ENCODE assay signal across 8 mouse cellular contexts in genomic region chr6:87980374-87981029, GRCm38 (mm10). TPM values are rescaled to one million over a fixed set of nuclear protein-coding genes. Genes with fewer than 3 reads are reported as not detected.
DNase-seq lines count a peak whose midpoint lies in the region; ATAC-seq and TF ChIP-seq lines count a peak whose summit lies in the region.

No protein-coding gene starts in this region.

- peak overlapping the region; percentile 86 for H3K9ac ChIP-seq in ES-E14 (ENCODE audit: insufficient read depth, low read depth, low read length, poor library complexity, severe bottlenecking)
- peak overlapping the region; percentile 97 for H3K9ac ChIP-seq in hindbrain, embryonic 12.5 days

- no peak for TF ChIP-seq POLR2A in bone marrow macrophage, adult 2 months (IDR thresholded peaks at IDR 0.05; ENCODE audit: borderline replicate concordance, low read depth, low read length)

- ATAC-seq in hindbrain, embryonic 12.5 days (ENCODE audit: low FRiP score) = peak; percentile 86
- no peak for ATAC-seq in activated CD4-positive, CD25-positive, alpha-beta regulatory T cell, adult 4 months

- H3K4me2 ChIP-seq in hindbrain, embryonic 12.5 days (replicated peaks) = peak overlapping the region; percentile 80

- under 1% methylated on average over 66 of the region's 66 CpGs for WGBS in forebrain, embryonic 10.5 days
- under 1% methylated on average over 66 of the region's 66 CpGs for WGBS in hindbrain, embryonic 12.5 days

- in situ Hi-C loops in ES-E14 (cut with MboI; ENCODE audit: low sequenced_read_pairs in 2 of 2, unreplicated experiment in 2 of 2) = no loop called here

- TF ChIP-seq CTCF in bone marrow macrophage, adult 2 months (IDR thresholded peaks at IDR 0.05; ENCODE audit: low read depth, low read length) = no peak

- DNase-seq in ES-E14 (ENCODE audit: low read depth, low spot score) = peak; percentile 78
- DNase-seq in forebrain, embryonic 10.5 days (ENCODE audit: extremely low spot score, low spot score) = peak; percentile 92
- peak; percentile 80 to 93 for DNase-seq in left cerebral cortex, postnatal 10 days (ENCODE audit: extremely low spot score in 1 of 2, low spot score in 2 of 2)
- peak; percentile 88 for DNase-seq in right cerebral cortex, postnatal 25 days

- H3K9me3 ChIP-seq in ES-E14 (ENCODE audit: control insufficient read depth, insufficient read depth, low read depth, low read length) = no peaks in the 10 kb centered on the region
- H3K9me3 ChIP-seq in forebrain, embryonic 10.5 days = no peaks in the 10 kb centered on the region
- no peaks in the 10 kb centered on the region for H3K9me3 ChIP-seq in hindbrain, embryonic 12.5 days (replicated peaks)
- H3K9me3 ChIP-seq in megakaryocyte, embryonic 14.5 days = peaks cover 17% of the 10 kb centered on the region

- no peaks in the 10 kb centered on the region for H3K27me3 ChIP-seq in forebrain, embryonic 10.5 days (ENCODE audit: poor library complexity, severe bottlenecking)
- H3K27me3 ChIP-seq in hindbrain, embryonic 12.5 days = no peaks in the 10 kb centered on the region
- H3K27me3 ChIP-seq in megakaryocyte, embryonic 14.5 days (replicated peaks) = peaks cover 75% of the 10 kb centered on the region

- intact Hi-C loops in left cerebral cortex, postnatal 10 days (cut with DNase I) = loop anchor here (5.0 kb wide), 1 partner anchor 68 kb away; the partner anchor contains the start of gene Hmces

- H3K36me3 ChIP-seq in ES-E14 (ENCODE audit: control insufficient read depth, insufficient read depth, low read length, poor library complexity, severe bottlenecking) = peaks cover 5% of the 10 kb centered on the region; the same call in 1 of the 2 replicates
- peaks cover 36% of the 10 kb centered on the region for H3K36me3 ChIP-seq in forebrain, embryonic 10.5 days (replicated peaks)
- peaks cover 18% of the 10 kb centered on the region for H3K36me3 ChIP-seq in hindbrain, embryonic 12.5 days
- H3K36me3 ChIP-seq in megakaryocyte, embryonic 14.5 days (replicated peaks; ENCODE audit: low read length) = no peaks in the 10 kb centered on the region

- peaks cover 0 to 7% of the 10 kb centered on the region in 2 experiments; a peak in 1 of 4 replicates for H3K4me1 ChIP-seq in ES-E14 (ENCODE audit: control insufficient read depth in 2 of 2, insufficient read depth in 2 of 2, low read length in 2 of 2, poor library complexity in 1 of 2)
- H3K4me1 ChIP-seq in bone marrow macrophage, adult 2 months (ENCODE audit: control insufficient read depth, insufficient read depth, low read length) = no peaks in the 10 kb centered on the region
- H3K4me1 ChIP-seq in forebrain, embryonic 10.5 days = peaks cover 23% of the 10 kb centered on the region
- H3K4me1 ChIP-seq in hindbrain, embryonic 12.5 days = peaks cover 20% of the 10 kb centered on the region
- peaks cover 27% of the 10 kb centered on the region for H3K4me1 ChIP-seq in megakaryocyte, embryonic 14.5 days

- H3K27ac ChIP-seq in ES-E14 (ENCODE audit: insufficient read depth, low read depth, low read length, poor library complexity, severe bottlenecking) = 0 out of 2 replicates have a peak overlapping the region, but pooled peaks have one; percentile 20
- H3K27ac ChIP-seq in bone marrow macrophage, adult 2 months (ENCODE audit: insufficient read depth, low read depth, low read length) = no peak overlapping the region
- peak overlapping the region; percentile 99 for H3K27ac ChIP-seq in forebrain, embryonic 10.5 days
- H3K27ac ChIP-seq in hindbrain, embryonic 12.5 days = peak overlapping the region; percentile 95

- H3K4me3 ChIP-seq in ES-E14 (ENCODE audit: insufficient read depth in 1 of 2, low read depth in 1 of 2, low read length in 2 of 2, poor library complexity in 1 of 2, severe bottlenecking in 1 of 2) = peak overlapping the region; percentile 91 to 93
- peak overlapping the region; percentile 49 for H3K4me3 ChIP-seq in bone marrow macrophage, adult 2 months (ENCODE audit: insufficient read depth, low read length)
- peak overlapping the region; percentile 97 for H3K4me3 ChIP-seq in forebrain, embryonic 10.5 days
- peak overlapping the region; percentile 99 for H3K4me3 ChIP-seq in hindbrain, embryonic 12.5 days
- peak overlapping the region; percentile 91 for H3K4me3 ChIP-seq in megakaryocyte, embryonic 14.5 days (replicated peaks)

TF ChIP-seq in ES-E14, 5 proteins besides CTCF, POLR2A, EP300 and RAD21:
- TF ChIP-seq MAFK (IDR thresholded peaks at IDR 0.05; ENCODE audit: insufficient read depth, low read depth, low read length) = no peak
- no peak for TF ChIP-seq CHD2 (IDR thresholded peaks at IDR 0.05; ENCODE audit: low read depth, low read length)
- TF ChIP-seq ZNF384 (IDR thresholded peaks at IDR 0.05; ENCODE audit: low read depth, low read length) = no peak
- no peak for TF ChIP-seq ZC3H11A (IDR thresholded peaks at IDR 0.05; ENCODE audit: borderline replicate concordance, low read depth, low read length)
- TF ChIP-seq HCFC1 (IDR thresholded peaks at IDR 0.05; ENCODE audit: borderline replicate concordance, insufficient read depth, low read length) = 0 out of 2 replicates have a peak, but pooled peaks have one; percentile 26

RNA-seq across cellular contexts. Expression of gene H1fx, which starts 0.9 kb away (rescaled TPM):
- total RNA-seq in ES-E14 (2012; rRNA removed) = 13.6 and 14.0 TPM in 2 replicates
- 0.91 and 1.1 TPM in 2 replicates for polyA plus RNA-seq in bone marrow macrophage, adult 2 months (2012; ENCODE audit: insufficient read depth, insufficient read length, missing spikeins)
- polyA plus RNA-seq in forebrain, embryonic 10.5 days (2016; fragmentation: Nextera tagmentation; extraction: Ambion mirVana) = 20.1 and 20.3 TPM in 2 replicates
- 108 and 109 TPM in 2 replicates for polyA plus RNA-seq in hindbrain, embryonic 12.5 days (2016; fragmentation: Nextera tagmentation; extraction: Ambion mirVana)
- 10 to 100 TPM; 70.6 to 73.5 TPM for total RNA-seq in left cerebral cortex, postnatal 10 days (2021)
- 13.7 and 33.8 TPM in 2 replicates for polyA plus RNA-seq in megakaryocyte, embryonic 14.5 days (2012; ENCODE audit: insufficient read depth, low replicate concordance)
- polyA plus RNA-seq in activated CD4-positive, CD25-positive, alpha-beta regulatory T cell, adult 4 months (2017; shearing (Covaris generic)) = not detected

Comparison
In these comparisons a context has a peak if more than half of its experiments do, and no peak if none do; other contexts are left out.
1. H3K4me3 ChIP-seq: peak in every context shown above with its lines; median percentile 99 in hindbrain, embryonic 12.5 days; 97 in forebrain, embryonic 10.5 days; 92 in ES-E14; 91 in megakaryocyte, embryonic 14.5 days; 49 in bone marrow macrophage, adult 2 months.